Mouse (Mus musculus) liver, postnatal 0 days (tissue): ENCODE results near the gene Ssr3. TPM values are rescaled to one million over a fixed set of nuclear protein-coding genes. Genes with fewer than 3 reads are reported as not detected.
"Not testable (repeated sequence)": the region's sequence is repeated elsewhere in the genome, so short reads cannot be mapped to it uniquely, and the experiment has no call there.

Experiments
- ATAC-seq: fragments of 200-750 bp; cut with Nextera tagmentation; 2 replicates; pipeline ENCODE4 v1.8.0; 2017; ENCODE audit warnings: mild to moderate bottlenecking, moderate library complexity
- DNase-seq: peaks from one replicate; pipeline ENCODE4 v3.0.0-alpha.2; 2016
- H3K27ac ChIP-seq: fragments of 300-500 bp; sonication (generic); 2 replicates; pipeline ENCODE4 v1.5.1; 2014; ENCODE audit warnings: antibody characterized with exemption, moderate library complexity, mild to moderate bottlenecking, low read depth
- H3K27me3 ChIP-seq: fragments of 300-500 bp; sonication (generic); 2 replicates; pipeline ENCODE4 v1.6.1; 2014; ENCODE audit warnings: low read length, control low read depth, mixed read lengths; ENCODE audit not compliant: insufficient read depth
- H3K36me3 ChIP-seq: fragments of 300-500 bp; sonication (generic); replicated peaks from 2 replicates; pipeline ENCODE4 v1.6.1; 2014; ENCODE audit warnings: mild to moderate bottlenecking, control low read depth, low read length, moderate library complexity, mixed read lengths; ENCODE audit not compliant: insufficient read depth
- H3K4me1 ChIP-seq: fragments of 300-500 bp; sonication (generic); 2 replicates; pipeline ENCODE4 v1.6.1; 2014; ENCODE audit warnings: antibody characterized with exemption, mild to moderate bottlenecking, control low read depth; ENCODE audit not compliant: insufficient read depth
- H3K4me2 ChIP-seq: fragments of 300-500 bp; sonication (generic); 2 replicates; pipeline ENCODE4 v1.6.1; 2014; ENCODE audit warnings: low read depth, mild to moderate bottlenecking, low read length, moderate library complexity, mixed read lengths
- H3K4me3 ChIP-seq: fragments of 300-500 bp; sonication (generic); 2 replicates; pipeline ENCODE4 v1.5.1; 2014; ENCODE audit warnings: low read depth, low read length
- H3K9ac ChIP-seq: fragments of 300-500 bp; sonication (generic); replicated peaks from 2 replicates; pipeline ENCODE4 v1.6.1; 2014; ENCODE audit warnings: mild to moderate bottlenecking, moderate library complexity
- H3K9me3 ChIP-seq: fragments of 300-500 bp; sonication (generic); 2 replicates; pipeline ENCODE4 v1.6.1; 2016; ENCODE audit warnings: mild to moderate bottlenecking, control low read depth, low read length, mixed read lengths
- CTCF ChIP-seq: sonication (generic); IDR thresholded peaks from 2 replicates; pipeline ENCODE4 v1.5.1; 2016; ENCODE audit warnings: antibody characterized with exemption, low read depth
- EP300 ChIP-seq: IDR thresholded peaks from 2 replicates; pipeline ENCODE4 v1.6.1; 2016; ENCODE audit warnings: antibody characterized with exemption, low read depth, mild to moderate bottlenecking
- WGBS: fragments of 180-500 bp; shearing (Covaris S2); extraction: QIAGEN DNeasy Blood & Tissue Kit; methylation state at CpG from one replicate; pipeline ENCODE4 v1.1.7; 2014; ENCODE audit not compliant: insufficient replicate concordance; 5-methylcytosine and 5-hydroxymethylcytosine counted together
- polyA plus RNA-seq: library from polyadenylated mRNA; unstranded; fragments of >200 nt; fragmentation: Nextera tagmentation; extraction: Ambion mirVana; gene quantifications from 2 replicates; pipeline ENCODE4 v1.2.1, GENCODE M21; 2015

The Ssr3 gene
- polyA plus RNA-seq, 1 experiment from 2014 or later, result 89.5 TPM

- Histone ChIP-seq H3K4me1 (no peaks in the 10 kb centered on the region), H3K4me3 (no peak overlapping the region), H3K27me3 (no peaks in the 10 kb centered on the region), H3K36me3 (no peaks in the 10 kb centered on the region), H3K27ac (no peak overlapping the region), H3K4me2 (no peak overlapping the region), H3K9me3 (no peaks in the 10 kb centered on the region), H3K9ac (no peak overlapping the region)
- DNase-seq (no peak), ATAC-seq (no peak)
- WGBS, result 38% methylated on average over 4 of the region's 4 CpGs
- no peak for TF ChIP-seq EP300
- no peak for TF ChIP-seq CTCF
These were observed 4.5 kb upstream of the Ssr3 start for GRCm38 (mm10) chr3:65396835-65397504.

GRCm38 (mm10) chr3:65395111-65395510 lies 2.7 kb upstream of the Ssr3 start:
- H3K36me3 ChIP-seq, H3K9ac ChIP-seq, H3K4me1 ChIP-seq, H3K27ac ChIP-seq, H3K27me3 ChIP-seq, DNase-seq, H3K4me3 ChIP-seq, H3K9me3 ChIP-seq, H3K4me2 ChIP-seq, ATAC-seq: not testable (repeated sequence)
- WGBS, result 83% methylated on average over 1 of the region's 1 CpGs

GRCm38 (mm10) chr3:65391784-65392420 lies 521 bp downstream of the Ssr3 start:
- Histone ChIP-seq H3K9ac (peak overlapping the region; percentile 87), H3K4me2 (peak overlapping the region; percentile 79), H3K4me1 (peaks cover 2% of the 10 kb centered on the region), H3K36me3 (peaks cover 21% of the 10 kb centered on the region), H3K27ac (peak overlapping the region; percentile 79), H3K4me3 (peak overlapping the region; percentile 81), H3K27me3 (no peaks in the 10 kb centered on the region), H3K9me3 (no peaks in the 10 kb centered on the region)
- DNase-seq, result no peak
- ATAC-seq, result peak; percentile 73
- under 1% methylated on average over 36 of the region's 37 CpGs for WGBS
- TF ChIP-seq EP300, result no peak
- no peak for TF ChIP-seq CTCF

- no peaks in the 10 kb centered on the region for H3K27me3 ChIP-seq
- DNase-seq, result no peak
- H3K27ac ChIP-seq, result peak overlapping the region; percentile 79
These were observed 1.1 kb downstream of the Ssr3 start for GRCm38 (mm10) chr3:65391222-65391783.

GRCm38 (mm10) chr3:65385771-65386170 lies 6.7 kb downstream of the Ssr3 start:
- TF ChIP-seq CTCF (no peak), EP300 (no peak)
- H3K9ac ChIP-seq, result no peak overlapping the region
- peaks cover 62% of the 10 kb centered on the region for H3K36me3 ChIP-seq
- H3K4me3 ChIP-seq, result no peak overlapping the region
- H3K4me2 ChIP-seq, result no peak overlapping the region
- H3K9me3 ChIP-seq, result no peaks in the 10 kb centered on the region
- no peak for ATAC-seq
- no peaks in the 10 kb centered on the region for H3K27me3 ChIP-seq
- H3K27ac ChIP-seq, result no peak overlapping the region
- H3K4me1 ChIP-seq, result no peaks in the 10 kb centered on the region; the same call in 1 of the 2 replicates
- no peak for DNase-seq

More at GRCm38 (mm10) chr3:65391222-65391783, 1.1 kb downstream of the Ssr3 start:
- WGBS, result 34% methylated on average over 6 of the region's 6 CpGs
- H3K36me3 ChIP-seq, result peaks cover 27% of the 10 kb centered on the region
- TF ChIP-seq CTCF (no peak), EP300 (no peak)
- peak overlapping the region; percentile 87 for H3K9ac ChIP-seq
- H3K9me3 ChIP-seq, result no peaks in the 10 kb centered on the region
- H3K4me1 ChIP-seq, result peaks cover 2% of the 10 kb centered on the region
- H3K4me2 ChIP-seq, result peak overlapping the region; percentile 79
- H3K4me3 ChIP-seq, result peak overlapping the region; percentile 81
- ATAC-seq, result no peak

GRCm38 (mm10) chr3:65384431-65384830 lies 8.0 kb downstream of the Ssr3 start:
- H3K4me1 ChIP-seq, result no peaks in the 10 kb centered on the region; the same call in 1 of the 2 replicates
- H3K27me3 ChIP-seq, result no peaks in the 10 kb centered on the region
- no peaks in the 10 kb centered on the region for H3K9me3 ChIP-seq
- no peak for DNase-seq
- no peak overlapping the region for H3K27ac ChIP-seq
- WGBS, result 90% methylated on average over 3 of the region's 3 CpGs
- H3K4me3 ChIP-seq, result no peak overlapping the region
- ATAC-seq, result no peak
- H3K36me3 ChIP-seq, result peaks cover 63% of the 10 kb centered on the region
- no peak overlapping the region for H3K9ac ChIP-seq
- TF ChIP-seq EP300 (no peak), CTCF (no peak)
- no peak overlapping the region for H3K4me2 ChIP-seq
